Mouse (Mus musculus) embryonic facial prominence, embryonic 10.5 days (tissue): ENCODE data around the gene Rarb. TPM values are rescaled to one million over a fixed set of nuclear protein-coding genes. Genes with fewer than 3 reads are reported as not detected.
A peak's percentile ranks its signal among the peaks of the same experiment; 100 is the strongest.

Experiments
- DNase-seq: peaks from one replicate; pipeline ENCODE4 v3.0.0-alpha.2; 2017; ENCODE audit warnings: low spot score
- H3K27ac ChIP-seq: fragments of 300-500 bp; sonication (generic); replicated peaks from 2 replicates; pipeline ENCODE4 v1.5.1; 2016; ENCODE audit warnings: mild to moderate bottlenecking
- H3K27me3 ChIP-seq: fragments of 300-500 bp; sonication (generic); replicated peaks from 2 replicates; pipeline ENCODE4 v1.6.1; 2016; ENCODE audit warnings: low read depth, mild to moderate bottlenecking; ENCODE audit not compliant: poor library complexity, severe bottlenecking
- H3K36me3 ChIP-seq: fragments of 300-500 bp; sonication (generic); replicated peaks from 2 replicates; pipeline ENCODE4 v1.6.1; 2016; ENCODE audit warnings: mild to moderate bottlenecking, moderate library complexity
- H3K4me1 ChIP-seq: fragments of 300-500 bp; sonication (generic); 2 replicates; pipeline ENCODE4 v1.6.1; 2016
- H3K4me3 ChIP-seq: fragments of 300-500 bp; sonication (generic); 2 replicates; pipeline ENCODE4 v1.5.1; 2016; ENCODE audit warnings: mild to moderate bottlenecking, moderate library complexity
- H3K9me3 ChIP-seq: fragments of 300-500 bp; sonication (generic); 2 replicates; pipeline ENCODE4 v1.6.1; 2016; ENCODE audit warnings: mild to moderate bottlenecking
- WGBS: fragments of 180-500 bp; shearing (Covaris S2); methylation state at CpG from one replicate; pipeline ENCODE4 v1.1.7; 2016; 5-methylcytosine and 5-hydroxymethylcytosine counted together
- polyA plus RNA-seq: library from polyadenylated mRNA; unstranded; fragments of >200 nt; fragmentation: Nextera tagmentation; extraction: Ambion mirVana; gene quantifications from 2 replicates; pipeline ENCODE4 v1.2.1, GENCODE M21; 2016

The Rarb gene
- polyA plus RNA-seq, 1 experiment from 2014 or later: 27.1 TPM

GRCm38 (mm10) chr14:16537433-16537832 lies 281.5 kb downstream of the Rarb start:
- Histone ChIP-seq H3K36me3 (peaks cover 4% of the 10 kb centered on the region; the same call in 1 of the 2 replicates), H3K27me3 (no peaks in the 10 kb centered on the region), H3K9me3 (no peaks in the 10 kb centered on the region), H3K4me1 (peaks cover 24% of the 10 kb centered on the region), H3K4me3 (no peak overlapping the region), H3K27ac (0 out of 2 replicates have a peak overlapping the region, but pooled peaks have one; percentile 19)
- WGBS: 36% methylated on average over 4 of the region's 4 CpGs
- DNase-seq: no peak

- no peaks in the 10 kb centered on the region for H3K9me3 ChIP-seq
- no peak for DNase-seq
- H3K27ac ChIP-seq: no peak overlapping the region
- H3K4me3 ChIP-seq: no peak overlapping the region
- peaks cover 10% of the 10 kb centered on the region for H3K4me1 ChIP-seq
- peaks cover 6% of the 10 kb centered on the region; the same call in 1 of the 2 replicates for H3K36me3 ChIP-seq
- 77% methylated on average over 2 of the region's 2 CpGs for WGBS
- H3K27me3 ChIP-seq: no peaks in the 10 kb centered on the region
These were observed 290.3 kb downstream of the Rarb start for GRCm38 (mm10) chr14:16528631-16529030.

GRCm38 (mm10) chr14:16526120-16526519 lies 292.8 kb downstream of the Rarb start:
- no peaks in the 10 kb centered on the region for H3K36me3 ChIP-seq
- H3K27ac ChIP-seq: no peak overlapping the region
- 90% methylated on average over 3 of the region's 3 CpGs for WGBS
- H3K27me3 ChIP-seq: no peaks in the 10 kb centered on the region
- H3K9me3 ChIP-seq: no peaks in the 10 kb centered on the region
- DNase-seq: no peak
- H3K4me1 ChIP-seq: peaks cover 8% of the 10 kb centered on the region; the same call in 1 of the 2 replicates
- H3K4me3 ChIP-seq: no peak overlapping the region

- Histone ChIP-seq H3K36me3 (no peaks in the 10 kb centered on the region), H3K4me3 (no peak overlapping the region)
These were observed 293.6 kb downstream of the Rarb start for GRCm38 (mm10) chr14:16525137-16525924.

GRCm38 (mm10) chr14:16522852-16523251 lies 296.1 kb downstream of the Rarb start:
- no peaks in the 10 kb centered on the region for H3K9me3 ChIP-seq
- WGBS: 88% methylated on average over 3 of the region's 3 CpGs
- H3K36me3 ChIP-seq: no peaks in the 10 kb centered on the region
- peaks cover 26% of the 10 kb centered on the region for H3K4me1 ChIP-seq
- no peak overlapping the region for H3K4me3 ChIP-seq
- H3K27ac ChIP-seq: no peak overlapping the region
- DNase-seq: no peak
- no peaks in the 10 kb centered on the region for H3K27me3 ChIP-seq

More at GRCm38 (mm10) chr14:16525137-16525924, 293.6 kb downstream of the Rarb start:
- Histone ChIP-seq H3K4me1 (peaks cover 8% of the 10 kb centered on the region; the same call in 1 of the 2 replicates), H3K27ac (no peak overlapping the region), H3K27me3 (no peaks in the 10 kb centered on the region), H3K9me3 (no peaks in the 10 kb centered on the region)
- WGBS: 88% methylated on average over 5 of the region's 5 CpGs
- no peak for DNase-seq

GRCm38 (mm10) chr14:16519588-16520167 lies 299.3 kb downstream of the Rarb start:
- Histone ChIP-seq H3K27ac (no peak overlapping the region), H3K27me3 (no peaks in the 10 kb centered on the region), H3K4me1 (peaks cover 32% of the 10 kb centered on the region), H3K9me3 (no peaks in the 10 kb centered on the region), H3K36me3 (no peaks in the 10 kb centered on the region), H3K4me3 (no peak overlapping the region)
- 81% methylated on average over 8 of the region's 8 CpGs for WGBS
- DNase-seq: no peak

- Histone ChIP-seq H3K27me3 (no peaks in the 10 kb centered on the region), H3K36me3 (no peaks in the 10 kb centered on the region), H3K4me3 (no peak overlapping the region), H3K9me3 (no peaks in the 10 kb centered on the region), H3K4me1 (peaks cover 32% of the 10 kb centered on the region), H3K27ac (no peak overlapping the region)
- no peak for DNase-seq
These were observed 301.0 kb downstream of the Rarb start for GRCm38 (mm10) chr14:16517958-16518357.

- H3K36me3 ChIP-seq: no peaks in the 10 kb centered on the region
- WGBS: 73% methylated on average over 3 of the region's 3 CpGs
These were observed 303.2 kb downstream of the Rarb start for GRCm38 (mm10) chr14:16515731-16516130.

GRCm38 (mm10) chr14:16510574-16510973 lies 308.4 kb downstream of the Rarb start:
- 52% methylated on average over 4 of the region's 4 CpGs for whole genome bisulfite sequencing
- H3K27ac ChIP-seq: no peak overlapping the region
- peaks cover 18% of the 10 kb centered on the region for H3K36me3 ChIP-seq
- no peak overlapping the region for H3K4me3 ChIP-seq
- no peak for DNase-seq
- H3K27me3 ChIP-seq: no peaks in the 10 kb centered on the region
- peaks cover 5% of the 10 kb centered on the region; the same call in 1 of the 2 replicates for H3K4me1 ChIP-seq
- H3K9me3 ChIP-seq: no peaks in the 10 kb centered on the region; the same call in 1 of the 2 replicates

More at GRCm38 (mm10) chr14:16515731-16516130, 303.2 kb downstream of the Rarb start:
- H3K9me3 ChIP-seq: no peaks in the 10 kb centered on the region
- H3K4me1 ChIP-seq: peaks cover 29% of the 10 kb centered on the region
- H3K27ac ChIP-seq: no peak overlapping the region; the same call in 1 of the 2 replicates
- H3K4me3 ChIP-seq: no peak overlapping the region
- no peaks in the 10 kb centered on the region for H3K27me3 ChIP-seq
- no peak for DNase-seq

- Histone ChIP-seq H3K9me3 (no peaks in the 10 kb centered on the region; the same call in 1 of the 2 replicates), H3K36me3 (peaks cover 18% of the 10 kb centered on the region), H3K4me3 (no peak overlapping the region), H3K4me1 (peaks cover 5% of the 10 kb centered on the region; the same call in 1 of the 2 replicates), H3K27me3 (no peaks in the 10 kb centered on the region), H3K27ac (no peak overlapping the region)
- 75% methylated on average over 4 of the region's 4 CpGs for WGBS
- DNase-seq: no peak
These were observed 309.1 kb downstream of the Rarb start for GRCm38 (mm10) chr14:16509825-16510224.

- Histone ChIP-seq H3K36me3 (peaks cover 18% of the 10 kb centered on the region), H3K4me3 (no peak overlapping the region), H3K4me1 (peaks cover 5% of the 10 kb centered on the region; the same call in 1 of the 2 replicates), H3K9me3 (no peaks in the 10 kb centered on the region; the same call in 1 of the 2 replicates), H3K27ac (no peak overlapping the region), H3K27me3 (no peaks in the 10 kb centered on the region)
- DNase-seq: no peak
- 94% methylated on average over 7 of the region's 7 CpGs for WGBS
These were observed 310.2 kb downstream of the Rarb start for GRCm38 (mm10) chr14:16508760-16509159.

- H3K27ac ChIP-seq: no peak overlapping the region
- no peaks in the 10 kb centered on the region for H3K27me3 ChIP-seq
- H3K36me3 ChIP-seq: no peaks in the 10 kb centered on the region
- no peak overlapping the region for H3K4me3 ChIP-seq
- no peak for DNase-seq
- 0 out of 2 replicates have a peak, but pooled peaks cover 3% of the 10 kb centered on the region for H3K9me3 ChIP-seq
- 77% methylated on average over 2 of the region's 2 CpGs for WGBS
- 0 out of 2 replicates have a peak, but pooled peaks cover 4% of the 10 kb centered on the region for H3K4me1 ChIP-seq
These were observed 321.7 kb downstream of the Rarb start for GRCm38 (mm10) chr14:16497226-16497661.
